Mouse (Mus musculus) right cerebral cortex, postnatal 10 days (tissue): ENCODE results near the gene Mrm3.
A peak's percentile ranks its signal among the peaks of the same experiment; 100 is the strongest.
"Not testable (repeated sequence)": the region's sequence is repeated elsewhere in the genome, so short reads cannot be mapped to it uniquely, and the experiment has no call there.

ENCODE experiments used
- DNase-seq, 2 experiments: peaks; one replicate each; pipeline ENCODE4 v3.0.0; 2021; ENCODE audit warnings: low spot score in 2 of 2

The Mrm3 gene

GRCm38 (mm10) chr11:76242901-76243810 lies at the start of gene Mrm3, which contains the start of gene Glod4:
TSS of gene Mrm3 (plus strand) at chr11:76243715.
TSS of gene Glod4 (minus strand) at chr11:76243725.
- peak; percentile 95 to 97 for DNase-seq

- DNase-seq = no peak
Measured at GRCm38 (mm10) chr11:76196275-76196976, 47.1 kb upstream of the Mrm3 start.

GRCm38 (mm10) chr11:76196977-76197469 lies 46.5 kb upstream of the Mrm3 start:
- no peak for DNase-seq

GRCm38 (mm10) chr11:76201761-76202674 lies 41.5 kb upstream of the Mrm3 start:
- DNase-seq = peak; percentile 89 to 90

- DNase-seq = no peak
Measured at GRCm38 (mm10) chr11:76206793-76207192, 36.7 kb upstream of the Mrm3 start.

- no peak for DNase-seq
Measured at GRCm38 (mm10) chr11:76210228-76210985, 33.1 kb upstream of the Mrm3 start.

- DNase-seq = not testable (repeated sequence)
Measured at GRCm38 (mm10) chr11:76211595-76211994, 31.9 kb upstream of the Mrm3 start.

GRCm38 (mm10) chr11:76213841-76214240 lies 29.7 kb upstream of the Mrm3 start:
- DNase-seq = no peak

GRCm38 (mm10) chr11:76215011-76215410 lies 28.5 kb upstream of the Mrm3 start:
- no peak for DNase-seq

GRCm38 (mm10) chr11:76216049-76216540 lies 27.4 kb upstream of the Mrm3 start:
- no peak for DNase-seq

- peak in 1 of 2 experiments; percentile 60 for DNase-seq
Measured at GRCm38 (mm10) chr11:76216681-76217389, 26.7 kb upstream of the Mrm3 start.

GRCm38 (mm10) chr11:76217390-76217800 lies 26.1 kb upstream of the Mrm3 start, which contains the start of the genes Dbil5 and Gemin4:
TSS of gene Dbil5 (plus strand) at chr11:76217608.
TSS of gene Gemin4 (minus strand) at chr11:76217664.
- peak; percentile 97 for DNase-seq

- no peak for DNase-seq
Measured at GRCm38 (mm10) chr11:76224631-76225030, 18.9 kb upstream of the Mrm3 start.

GRCm38 (mm10) chr11:76225051-76225450 lies 18.5 kb upstream of the Mrm3 start:
- no peak for DNase-seq

GRCm38 (mm10) chr11:76236136-76236535 lies 7.4 kb upstream of the Mrm3 start:
- DNase-seq = no peak

- DNase-seq = no peak
Measured at GRCm38 (mm10) chr11:76239750-76240149, 3.8 kb upstream of the Mrm3 start.

GRCm38 (mm10) chr11:76243811-76244546 lies 464 bp downstream of the Mrm3 start:
- DNase-seq = no peak

GRCm38 (mm10) chr11:76246439-76246838 lies 2.9 kb downstream of the Mrm3 start:
- DNase-seq = no peak

- DNase-seq = no peak
Measured at GRCm38 (mm10) chr11:76247239-76247638, 3.7 kb downstream of the Mrm3 start.
